Mouse (Mus musculus): ENCODE measurements around the gene Litaf.

DNA sequence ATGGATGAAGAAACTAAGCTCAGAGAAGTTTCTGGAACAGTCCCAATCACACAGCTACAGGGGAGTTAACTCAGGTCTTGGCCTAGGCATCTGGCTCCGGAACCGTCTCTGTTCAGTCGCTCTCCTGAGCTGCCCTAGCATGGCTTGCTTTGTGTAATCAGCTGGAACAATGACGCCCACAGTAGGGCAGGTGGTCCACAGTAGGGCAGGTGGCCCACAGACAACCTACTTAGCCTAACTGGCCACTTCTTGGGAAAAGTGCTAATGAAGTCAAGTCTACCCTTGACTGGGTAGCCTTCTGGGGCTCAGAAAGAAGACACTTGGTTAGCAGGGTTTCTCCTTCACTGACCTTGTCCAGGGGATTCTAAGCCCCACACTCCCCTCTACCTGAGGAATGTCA lies 55.7 kb downstream of the Litaf start:
- no peak for TF ChIP-seq CTCF (IDR thresholded peaks at IDR 0.05; ENCODE audit: borderline replicate concordance, control insufficient read depth, extremely low read depth, insufficient read depth, low read length, poor library complexity)
- no peak for TF ChIP-seq POLR2A (IDR thresholded peaks at IDR 0.05; ENCODE audit: control insufficient read depth, extremely low read depth, insufficient read depth, low read length, poor library complexity)

Measured in thymus, adult 2 months (tissue).